Mouse (Mus musculus) cerebral cortex, adult 2 months (tissue): Measurements from ENCODE around the gene Gm49601.

Experiments used
- WGBS: fragments of 180-500 bp; shearing (Covaris S2); methylation state at CpG from one replicate; pipeline ENCODE4 v1.1.7; 2018; 5-methylcytosine and 5-hydroxymethylcytosine counted together

The Gm49601 gene

DNA sequence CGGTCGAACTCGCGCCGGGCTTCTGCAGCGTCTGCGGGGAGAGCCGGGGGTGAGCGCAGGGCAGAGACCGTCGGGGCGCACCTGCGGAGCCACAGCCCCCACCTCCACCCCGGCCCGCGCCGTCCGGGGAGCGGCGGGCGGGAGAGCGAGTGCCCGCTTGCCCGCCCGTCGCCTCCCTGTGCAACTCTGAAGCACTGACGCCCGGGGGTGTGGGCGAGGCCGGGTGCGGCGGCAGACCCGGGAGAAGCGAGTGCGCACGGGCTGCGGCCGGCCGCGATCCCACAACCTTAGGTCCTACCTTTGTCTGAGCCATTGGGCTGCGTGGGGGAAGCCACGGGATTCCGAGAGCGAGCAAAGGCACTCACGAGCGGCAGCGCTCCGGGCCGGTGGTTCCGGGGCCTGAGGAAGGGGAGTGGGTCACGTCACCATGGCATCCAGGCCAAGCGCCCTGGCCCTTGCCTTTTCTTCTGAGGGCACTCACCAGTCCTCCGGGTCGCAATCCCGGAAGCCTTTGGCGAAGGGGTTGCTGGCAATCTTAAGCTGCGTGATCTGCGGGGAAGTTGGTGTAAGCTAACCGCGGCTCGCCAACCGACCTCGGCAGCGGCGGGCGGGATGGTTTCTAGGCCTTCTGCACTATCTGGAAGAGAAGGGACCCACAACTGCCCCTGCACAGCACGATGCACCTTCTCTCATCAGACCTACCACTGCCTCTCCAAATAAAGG lies 43.6 kb downstream of the Gm49601 start:
- WGBS = 13% methylated on average over 53 of the region's 67 CpGs

DNA sequence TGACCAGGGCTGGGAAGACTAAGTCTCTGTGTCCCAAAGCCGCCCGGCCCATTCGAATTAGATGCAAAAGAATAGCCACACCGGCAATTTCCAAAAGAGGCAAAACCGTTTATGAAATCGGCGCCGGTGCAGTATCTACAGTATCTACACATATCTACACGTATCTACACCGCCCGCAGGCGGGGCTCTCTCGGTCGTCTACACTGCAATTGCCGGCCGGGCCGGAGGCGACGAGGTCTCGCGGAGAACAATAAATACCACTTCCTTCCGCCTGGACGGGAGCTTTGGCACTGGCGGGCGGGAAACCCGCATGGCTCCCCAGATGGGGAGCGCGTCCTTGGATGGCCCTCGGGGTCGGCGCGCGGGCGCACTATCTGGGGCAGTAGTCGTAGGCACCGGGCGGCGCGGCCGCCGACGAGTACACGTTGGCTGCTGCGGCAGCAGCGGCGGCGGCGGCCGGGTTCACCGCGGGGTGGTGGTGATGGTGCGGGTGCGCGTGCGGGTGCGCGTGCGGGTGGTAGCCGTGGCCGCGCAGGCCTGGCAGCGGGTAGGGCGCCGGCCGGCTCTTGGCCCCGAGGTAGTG lies 44.5 kb downstream of the Gm49601 start:
- WGBS = 2% methylated on average over 66 of the region's 66 CpGs

DNA sequence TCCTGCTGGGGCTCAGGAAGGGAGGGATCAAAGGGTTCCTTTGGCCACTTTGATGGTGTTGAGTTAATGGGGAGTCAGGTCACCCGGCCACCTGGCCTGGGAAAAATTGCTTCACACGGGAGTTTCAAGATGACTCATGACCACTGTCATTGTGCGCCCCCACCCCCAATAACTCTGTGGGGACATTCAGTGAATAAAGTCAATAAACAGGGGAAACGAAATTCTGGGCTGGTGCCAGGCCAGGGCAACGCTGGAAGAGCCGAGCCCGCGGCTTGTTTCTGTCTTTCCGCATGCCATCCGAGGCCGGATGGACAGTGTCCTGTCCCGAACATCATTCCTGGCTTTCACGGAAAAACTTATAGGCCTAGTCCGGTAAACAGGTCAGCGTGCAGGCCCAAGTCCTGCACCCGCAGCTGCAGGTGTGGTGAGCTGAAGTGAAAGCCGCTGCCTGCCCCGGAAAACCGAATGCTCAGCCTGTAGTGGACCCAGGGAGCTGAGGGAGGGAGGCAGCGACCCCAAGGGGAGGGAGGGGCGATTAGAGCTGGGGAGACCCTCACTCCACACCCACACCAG lies 45.1 kb downstream of the Gm49601 start:
- WGBS = 21% methylated on average over 21 of the region's 21 CpGs

GRCm38 (mm10) chr16:18580389-18580788 lies 45.8 kb downstream of the Gm49601 start:
- 70% methylated on average over 2 of the region's 2 CpGs for WGBS

- WGBS = 54% methylated on average over 5 of the region's 5 CpGs
Measured at GRCm38 (mm10) chr16:18577599-18578160, 48.5 kb downstream of the Gm49601 start.

- WGBS = 48% methylated on average over 3 of the region's 3 CpGs
Measured at GRCm38 (mm10) chr16:18577071-18577470, 49.2 kb downstream of the Gm49601 start.

DNA sequence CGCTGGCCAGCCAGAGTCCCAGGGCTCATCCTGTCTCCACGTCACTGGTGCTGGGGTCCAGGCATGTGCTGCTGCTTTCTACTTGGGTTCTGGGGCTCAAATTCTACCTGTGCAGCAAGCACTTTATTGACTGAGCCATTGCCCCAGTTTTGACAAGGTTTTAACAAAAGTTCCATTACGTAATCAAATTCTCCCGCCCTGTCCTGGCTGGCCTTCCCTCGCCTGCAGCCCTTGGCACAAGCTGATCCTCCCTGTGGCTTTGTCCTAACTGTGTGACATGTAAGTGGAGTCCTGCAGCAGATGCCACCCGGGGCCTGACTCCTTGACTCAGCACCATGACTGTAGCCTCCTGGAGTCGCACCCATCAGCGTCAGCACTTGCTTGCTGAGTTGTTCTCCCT lies 52.0 kb downstream of the Gm49601 start:
- WGBS = 76% methylated on average over 8 of the region's 8 CpGs
